Mouse (Mus musculus): Measurements from ENCODE around the gene Sgk2. TPM values are rescaled to one million over a fixed set of nuclear protein-coding genes. Genes with fewer than 3 reads are reported as not detected.
"Not testable (repeated sequence)": the region's sequence is repeated elsewhere in the genome, so short reads cannot be mapped to it uniquely, and the experiment has no call there.

The Sgk2 gene
- polyA plus RNA-seq, 1 experiment from 2014 or later = 0.09 TPM

DNA sequence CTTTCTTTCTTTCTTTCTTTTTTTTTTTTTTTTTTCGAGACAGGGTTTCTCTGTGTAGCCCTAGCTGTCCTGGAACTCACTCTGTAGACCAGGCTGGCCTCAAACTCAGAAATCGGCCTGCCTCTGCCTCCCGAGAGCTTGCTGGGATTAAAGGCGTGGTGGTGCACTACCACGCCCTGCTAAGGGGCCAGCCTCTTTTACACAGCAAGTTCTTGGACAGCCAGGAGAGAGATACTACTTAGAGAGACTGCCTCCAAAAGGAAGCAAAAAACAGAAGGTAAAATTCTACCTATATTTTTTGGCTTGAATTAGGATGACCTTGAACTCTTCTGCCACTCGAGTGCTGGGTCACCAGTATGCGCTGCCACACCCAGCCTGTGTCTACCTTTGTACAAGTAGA lies 71.9 kb downstream of the Sgk2 start:
- Histone ChIP-seq H3K4me1 (replicated peaks) (peaks cover 17% of the 10 kb centered on the region), H3K36me3 (peaks cover 21% of the 10 kb centered on the region)
- not testable (repeated sequence) for H3K9ac ChIP-seq; H3K9me3 ChIP-seq (replicated peaks); H3K27me3 ChIP-seq (replicated peaks); H3K4me2 ChIP-seq; H3K27ac ChIP-seq (ENCODE audit: poor library complexity, severe bottlenecking); H3K4me3 ChIP-seq; ATAC-seq (ENCODE audit: insufficient number of reproducible peaks, low FRiP score)
- 84% methylated on average over 7 of the region's 7 CpGs for WGBS

- H3K9ac ChIP-seq = no peak overlapping the region
- H3K4me3 ChIP-seq = no peak overlapping the region
- no peaks in the 10 kb centered on the region for H3K27me3 ChIP-seq (replicated peaks)
- H3K4me2 ChIP-seq = no peak overlapping the region
- no peak for ATAC-seq (ENCODE audit: insufficient number of reproducible peaks, low FRiP score)
- WGBS = 74% methylated on average over 6 of the region's 6 CpGs
- no peak overlapping the region for H3K27ac ChIP-seq (ENCODE audit: poor library complexity, severe bottlenecking)
- no peaks in the 10 kb centered on the region for H3K9me3 ChIP-seq (replicated peaks)
- H3K36me3 ChIP-seq = peaks cover 36% of the 10 kb centered on the region
- peaks cover 11% of the 10 kb centered on the region for H3K4me1 ChIP-seq (replicated peaks)
These were observed 73.5 kb downstream of the Sgk2 start for GRCm38 (mm10) chr2:163060630-163061029.

- no peak for ATAC-seq (ENCODE audit: insufficient number of reproducible peaks, low FRiP score)
- Histone ChIP-seq H3K4me3 (no peak overlapping the region), H3K9me3 (replicated peaks) (no peaks in the 10 kb centered on the region), H3K4me1 (replicated peaks) (0 out of 2 replicates have a peak, but pooled peaks cover 2% of the 10 kb centered on the region), H3K36me3 (peaks cover 42% of the 10 kb centered on the region), H3K4me2 (no peak overlapping the region), H3K27ac (ENCODE audit: poor library complexity, severe bottlenecking) (no peak overlapping the region), H3K9ac (no peak overlapping the region), H3K27me3 (replicated peaks) (no peaks in the 10 kb centered on the region)
- WGBS = 75% methylated on average over 8 of the region's 8 CpGs
These were observed 74.3 kb downstream of the Sgk2 start for GRCm38 (mm10) chr2:163061203-163062118.

GRCm38 (mm10) chr2:163062119-163062508 lies 75.0 kb downstream of the Sgk2 start:
- Histone ChIP-seq H3K9ac (no peak overlapping the region), H3K27me3 (replicated peaks) (no peaks in the 10 kb centered on the region), H3K9me3 (replicated peaks) (no peaks in the 10 kb centered on the region), H3K4me2 (no peak overlapping the region), H3K27ac (ENCODE audit: poor library complexity, severe bottlenecking) (no peak overlapping the region), H3K4me3 (no peak overlapping the region), H3K4me1 (replicated peaks) (0 out of 2 replicates have a peak, but pooled peaks cover 2% of the 10 kb centered on the region), H3K36me3 (peaks cover 42% of the 10 kb centered on the region)
- 82% methylated on average over 6 of the region's 6 CpGs for WGBS
- ATAC-seq (ENCODE audit: insufficient number of reproducible peaks, low FRiP score) = no peak

Other genes starting within 250 kb of the Sgk2 start
- gene Srsf6, start 55.8 kb upstream of the Sgk2 start, polyA plus RNA-seq (2016; fragmentation: Nextera tagmentation; extraction: Ambion mirVana) = 152 and 161 TPM in 2 replicates
- gene L3mbtl1, start 43.9 kb upstream of the Sgk2 start, polyA plus RNA-seq (2016; fragmentation: Nextera tagmentation; extraction: Ambion mirVana) = 0.05 TPM in 1 of 2 replicates, not detected in the other
- gene Ift52, start 30.0 kb downstream of the Sgk2 start, polyA plus RNA-seq (2016; fragmentation: Nextera tagmentation; extraction: Ambion mirVana) = 41.4 and 41.7 TPM in 2 replicates
- 21.3 and 21.9 TPM in 2 replicates for gene Mybl2, start 67.4 kb downstream of the Sgk2 start, polyA plus RNA-seq (2016; fragmentation: Nextera tagmentation; extraction: Ambion mirVana)
- not detected in 2 replicates for gene Gtsf1l, start 100.5 kb downstream of the Sgk2 start, polyA plus RNA-seq (2016; fragmentation: Nextera tagmentation; extraction: Ambion mirVana)
- gene Tox2, start 215.8 kb downstream of the Sgk2 start, polyA plus RNA-seq (2016; fragmentation: Nextera tagmentation; extraction: Ambion mirVana) = 2.4 and 3.0 TPM in 2 replicates